Mouse (Mus musculus): ENCODE measurements around the gene Tab3.

Gene Tab3

DNA sequence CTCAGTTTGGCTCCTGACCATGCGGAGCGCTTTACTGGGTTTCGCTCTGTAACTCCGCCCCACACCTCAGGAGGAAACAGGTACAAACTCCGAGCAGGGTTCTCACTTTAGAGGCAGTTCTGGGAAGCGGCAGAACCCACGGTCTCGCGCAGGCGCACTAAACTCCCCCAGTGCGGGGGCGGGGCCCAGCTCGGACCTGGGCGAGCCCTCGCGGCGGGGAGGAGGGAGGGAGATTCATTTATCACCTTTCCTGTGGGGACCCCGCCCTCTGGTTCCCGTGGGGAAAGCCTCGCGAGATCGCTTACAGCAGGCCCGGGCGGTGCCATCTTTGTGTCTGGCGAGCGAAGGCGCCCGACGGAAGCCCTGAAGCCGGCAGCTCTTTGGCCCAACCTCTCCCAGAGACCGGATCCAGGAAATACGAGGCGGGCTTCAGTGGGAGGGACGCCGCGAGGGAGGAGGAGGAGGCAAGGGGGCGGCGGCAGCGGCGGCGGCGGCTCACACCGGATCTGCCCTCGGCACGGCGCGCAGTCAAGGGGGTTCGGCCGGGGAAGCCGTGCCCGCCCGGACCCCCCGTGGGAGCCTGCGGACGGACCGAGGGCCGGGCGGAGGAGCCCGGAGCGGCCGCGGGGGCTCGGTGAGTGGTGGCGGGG, at the start of gene Tab3:
TSS of gene Tab3 (plus strand) at position 491 of the 650 bp plus-strand sequence.
- in situ Hi-C loops (cut with MboI; ENCODE audit: unreplicated experiment in 2 of 2): loop anchor here in 1 of 2 experiments (10.0 kb wide), 1 partner anchor 301 kb away; the partner anchor contains the start of gene 5430427O19Rik

DNA sequence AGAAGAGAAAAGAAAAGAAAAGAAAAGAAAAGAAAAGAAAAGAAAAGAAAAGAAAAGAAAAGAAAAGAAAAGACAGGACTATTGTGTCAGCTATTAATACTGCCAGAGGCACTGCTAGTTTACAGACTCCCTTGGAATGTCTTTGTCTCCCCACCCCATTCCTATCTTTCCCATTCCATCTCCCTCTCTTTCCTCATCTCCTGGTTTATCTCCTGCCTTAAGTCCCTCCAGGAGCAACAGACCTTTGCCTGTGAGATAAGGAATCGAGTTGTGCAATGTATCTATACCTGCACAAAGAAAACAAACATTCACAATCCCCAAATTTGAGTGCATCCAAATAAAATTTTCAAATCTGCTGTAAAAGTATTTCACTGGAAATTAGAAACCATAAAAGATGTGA, 48.3 kb upstream of the Tab3 start:
- in situ Hi-C loops (cut with MboI; ENCODE audit: unreplicated experiment in 2 of 2): no loop called here

DNA sequence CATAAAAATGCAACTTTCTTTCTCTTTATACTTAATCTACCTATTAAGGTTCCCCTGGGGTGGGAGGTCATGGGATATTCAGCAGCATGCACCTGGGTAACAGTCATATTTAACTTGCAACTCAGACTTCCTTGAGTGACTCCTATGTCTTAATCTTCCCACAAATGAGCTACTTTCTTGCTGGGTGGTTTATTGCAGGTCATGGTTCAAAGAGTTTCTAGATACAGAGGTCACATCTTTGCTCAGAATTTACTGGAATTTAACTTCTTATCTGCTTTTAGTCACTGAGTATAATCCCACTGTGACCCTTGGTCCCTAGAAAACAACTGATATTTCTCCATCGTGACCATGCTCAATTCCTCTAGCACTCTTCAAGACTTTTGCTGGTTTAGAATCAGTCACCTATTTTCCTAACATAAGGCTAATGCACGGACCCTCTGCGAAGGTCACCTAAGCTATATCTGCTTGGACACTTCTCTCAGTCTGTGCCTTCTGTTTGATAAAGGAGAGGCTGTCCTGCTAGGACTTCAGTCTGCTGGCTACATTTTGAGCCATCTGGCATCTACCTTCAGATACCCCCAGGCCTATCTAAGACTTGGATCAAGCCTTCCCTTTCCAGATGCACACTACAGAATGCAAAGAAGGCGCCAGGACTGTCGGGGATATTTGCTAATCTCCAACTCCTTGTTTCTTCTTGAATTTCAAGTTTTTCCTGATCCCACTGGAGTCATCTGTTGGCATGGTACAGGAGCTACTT, 47.4 kb upstream of the Tab3 start:
- in situ Hi-C loops (cut with MboI; ENCODE audit: unreplicated experiment in 2 of 2): no loop called here

DNA sequence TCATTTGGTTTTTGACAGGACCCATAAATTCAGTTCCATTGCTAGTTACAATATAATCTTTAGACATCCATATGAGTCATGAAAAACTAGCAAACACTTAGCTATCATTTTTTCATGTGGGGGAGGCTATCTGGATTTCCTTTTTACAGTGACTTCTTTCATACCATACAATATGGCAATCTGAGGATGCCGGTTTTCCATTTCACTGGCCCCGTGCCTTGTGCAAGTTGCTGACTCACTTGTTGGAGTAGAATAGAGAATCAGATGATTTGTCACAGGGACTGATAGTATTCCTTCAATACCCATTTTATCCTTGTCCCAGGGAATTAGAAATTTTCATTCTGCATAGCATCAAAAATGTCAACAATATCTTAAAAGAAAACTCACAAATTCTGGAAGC, 14.9 kb upstream of the Tab3 start:
- in situ Hi-C loops (cut with MboI; ENCODE audit: unreplicated experiment in 2 of 2): no loop called here

DNA sequence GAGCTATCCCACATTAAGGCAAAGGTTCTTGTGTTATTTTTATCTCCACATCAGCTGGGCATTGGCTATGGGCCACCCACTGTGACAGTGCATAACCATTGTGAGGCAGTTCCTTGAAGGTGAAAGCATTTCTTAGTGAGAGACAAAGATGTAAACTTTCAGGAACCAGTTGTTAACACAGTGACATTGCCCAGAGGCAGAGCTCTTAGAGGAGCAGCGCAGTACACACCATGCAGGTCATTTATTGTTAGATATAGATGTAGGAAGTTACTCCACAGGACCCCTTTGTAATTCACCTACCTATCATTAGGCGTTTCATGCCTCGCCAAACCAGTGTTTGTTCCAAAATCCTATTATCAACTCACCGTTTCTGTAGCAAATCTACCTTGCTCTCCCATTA, 7.6 kb upstream of the Tab3 start:
- in situ Hi-C loops (cut with MboI; ENCODE audit: unreplicated experiment in 2 of 2): no loop called here

DNA sequence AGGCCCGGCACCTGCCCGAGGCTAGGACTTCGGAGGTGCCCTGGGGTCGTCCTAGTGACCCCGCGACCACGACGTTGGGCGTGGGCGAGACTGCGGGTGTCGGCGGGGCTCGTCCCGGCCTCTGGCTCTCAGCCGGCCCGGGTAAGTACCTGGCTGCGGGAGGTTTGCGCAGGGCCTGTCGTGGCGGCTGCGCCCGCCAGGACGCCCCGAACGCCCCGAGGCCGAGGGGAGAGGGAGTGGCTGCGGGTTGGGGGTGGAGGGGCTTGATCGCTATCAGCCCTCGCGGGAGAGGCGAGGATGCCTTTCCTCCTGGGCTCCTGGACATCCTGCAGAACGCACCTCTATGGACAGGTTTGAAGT, 340 bp downstream of the Tab3 start:
- in situ Hi-C loops (cut with MboI; ENCODE audit: unreplicated experiment in 2 of 2): loop anchor here in 1 of 2 experiments (10.0 kb wide), 1 partner anchor 301 kb away; the partner anchor contains the start of gene 5430427O19Rik

DNA sequence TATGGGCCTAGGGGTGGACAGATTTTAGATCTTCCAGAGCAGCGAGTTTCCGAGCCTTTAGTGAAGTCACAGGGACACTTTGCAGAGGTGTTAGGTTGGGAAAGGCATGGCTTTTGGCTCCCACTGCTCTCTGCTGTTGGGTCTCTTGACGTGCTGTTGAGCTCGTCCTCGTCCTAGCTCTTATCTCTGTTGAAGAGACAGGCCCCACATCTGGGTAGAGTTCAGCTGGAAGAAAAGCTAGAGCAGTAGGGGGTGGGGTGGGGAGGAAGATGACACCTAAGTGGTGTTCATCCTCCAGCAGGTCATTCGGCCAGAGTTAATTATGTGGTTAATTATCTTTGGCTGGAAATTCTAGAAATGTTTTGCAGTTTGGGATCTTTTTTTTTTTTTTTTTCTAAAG, 2.5 kb downstream of the Tab3 start:
- in situ Hi-C loops (cut with MboI; ENCODE audit: unreplicated experiment in 2 of 2): loop anchor here in 1 of 2 experiments (10.0 kb wide), 1 partner anchor 298 kb away; the partner anchor contains the start of gene 5430427O19Rik

DNA sequence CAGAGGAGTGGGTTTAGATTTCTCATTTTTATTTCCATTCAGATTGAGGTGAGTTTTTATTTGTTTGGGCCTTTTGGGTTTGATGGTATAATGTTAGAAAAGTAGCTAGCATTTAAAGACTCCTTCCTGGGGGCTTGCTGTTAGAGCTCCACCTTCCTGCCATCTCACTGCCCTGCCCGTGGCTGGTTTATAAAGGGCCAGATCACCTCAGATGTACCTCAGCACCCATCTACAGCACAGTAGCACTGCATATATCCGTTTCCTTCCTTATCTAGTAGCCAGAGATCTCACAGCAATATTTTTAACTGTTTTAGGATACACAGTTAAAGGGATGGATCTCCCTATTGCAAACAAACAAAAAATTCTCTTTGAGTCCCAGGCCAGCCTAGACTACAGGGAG, 6.9 kb downstream of the Tab3 start:
- in situ Hi-C loops (cut with MboI; ENCODE audit: unreplicated experiment in 2 of 2): no loop called here

DNA sequence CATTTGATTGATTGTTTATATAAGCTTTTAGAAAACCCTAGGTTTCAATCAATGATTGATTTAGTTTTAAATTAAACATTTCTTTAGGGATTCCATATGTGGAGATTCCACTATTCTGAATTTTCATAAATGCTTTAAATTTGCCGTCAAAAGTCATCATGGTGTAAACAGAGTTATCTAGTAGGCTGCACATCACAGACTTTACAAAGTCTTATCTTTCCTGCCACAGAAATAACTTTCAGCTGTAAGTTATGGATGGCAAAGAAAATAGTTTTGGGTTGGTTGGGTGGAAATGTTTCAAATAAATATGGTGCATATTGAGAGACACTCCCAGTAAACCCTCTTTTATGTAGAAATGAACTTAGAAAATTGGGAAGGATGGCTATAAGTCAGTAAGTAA, 8.7 kb downstream of the Tab3 start:
- in situ Hi-C loops (cut with MboI; ENCODE audit: unreplicated experiment in 2 of 2): no loop called here

DNA sequence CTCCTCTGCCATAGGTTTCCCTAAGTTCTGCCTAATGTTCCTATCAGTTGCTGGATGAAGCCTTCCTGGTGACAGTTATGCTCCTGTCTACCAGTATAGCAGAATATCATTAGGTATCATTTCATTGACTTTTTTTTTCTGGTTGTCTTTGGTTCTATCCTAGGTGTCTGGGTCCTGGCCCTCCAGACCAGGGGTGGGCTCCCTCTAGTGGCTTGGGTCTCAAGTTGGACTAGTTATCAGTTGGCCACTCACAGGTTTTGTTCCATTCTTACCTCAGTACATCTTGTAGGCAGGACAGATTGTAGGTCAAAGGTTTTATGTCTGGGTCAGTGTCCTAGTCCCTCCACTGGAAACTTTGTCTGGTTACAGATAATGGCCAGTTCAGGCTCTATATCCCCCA, 11.8 kb downstream of the Tab3 start:
- in situ Hi-C loops (cut with MboI; ENCODE audit: unreplicated experiment in 2 of 2): no loop called here

DNA sequence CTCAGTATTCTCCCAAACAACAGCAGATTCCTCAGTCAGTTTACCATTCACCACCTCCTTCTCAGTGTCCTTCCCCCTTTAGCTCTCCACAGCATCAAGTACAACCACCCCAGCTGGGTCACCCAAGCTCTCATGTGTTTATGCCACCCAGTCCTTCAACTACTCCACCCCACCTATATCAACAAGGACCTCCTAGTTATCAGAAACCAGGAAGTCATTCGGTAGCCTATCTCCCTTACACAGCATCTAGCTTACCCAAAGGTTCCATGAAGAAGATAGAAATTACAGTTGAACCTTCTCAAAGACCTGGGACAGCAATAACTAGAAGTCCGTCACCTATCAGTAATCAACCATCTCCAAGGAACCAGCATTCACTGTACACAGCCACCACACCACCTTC, 40.9 kb downstream of the Tab3 start:
- in situ Hi-C loops (cut with MboI; ENCODE audit: unreplicated experiment in 2 of 2): no loop called here

DNA sequence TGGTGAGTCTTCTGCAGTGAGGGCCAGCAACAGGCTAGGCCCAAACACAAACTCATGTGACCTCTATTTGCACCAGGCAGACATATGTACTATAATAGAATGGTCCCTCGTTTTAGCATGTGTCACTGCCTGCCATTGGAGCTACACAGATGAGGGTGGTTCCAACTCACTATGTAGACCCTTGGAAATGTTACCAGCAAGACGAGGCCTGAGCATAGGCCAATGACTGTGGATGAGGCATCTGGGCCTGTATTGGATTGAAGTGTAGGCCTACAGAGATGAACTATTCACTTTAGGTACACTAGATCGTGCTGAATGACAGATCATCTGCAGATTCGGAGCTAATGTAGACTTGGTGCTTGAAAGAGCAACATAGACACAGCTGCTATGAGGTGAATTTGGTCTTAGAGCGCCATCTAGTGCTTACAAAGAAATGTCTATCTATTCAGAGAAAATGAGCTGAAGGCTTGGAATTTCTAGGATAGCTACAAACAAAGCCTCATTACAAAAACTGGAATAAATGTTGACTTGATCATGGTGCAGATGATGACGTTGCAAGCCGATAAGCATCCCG, 72.5 kb downstream of the Tab3 start:
- in situ Hi-C loops (cut with MboI; ENCODE audit: unreplicated experiment in 2 of 2): loop anchor here (5.0 to 25.0 kb wide), 2 partner anchors 1194 to 1634 kb away; no protein-coding TSS in a partner anchor

DNA sequence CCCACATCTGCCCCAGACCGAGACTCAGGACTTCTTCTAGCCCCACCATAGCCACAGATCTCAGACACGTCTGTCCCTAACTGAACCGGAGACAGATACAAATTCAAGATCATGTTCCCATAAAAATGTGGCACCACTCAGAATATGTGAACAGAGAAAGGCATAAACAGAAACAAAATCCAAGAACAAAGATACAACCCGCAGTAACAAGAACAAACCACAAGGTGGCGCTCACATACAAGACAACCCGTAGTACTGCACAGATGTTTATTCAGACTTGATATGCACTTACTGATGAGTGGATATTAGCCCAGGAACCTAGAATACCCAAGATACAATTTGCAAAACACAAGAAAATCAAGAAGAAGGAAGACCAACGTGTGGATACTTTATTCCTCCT, 103.0 kb downstream of the Tab3 start:
- in situ Hi-C loops (cut with MboI; ENCODE audit: unreplicated experiment in 2 of 2): loop anchor here (5.0 to 10.0 kb wide), 4 partner anchors 40 to 768 kb away; no protein-coding TSS in a partner anchor

DNA sequence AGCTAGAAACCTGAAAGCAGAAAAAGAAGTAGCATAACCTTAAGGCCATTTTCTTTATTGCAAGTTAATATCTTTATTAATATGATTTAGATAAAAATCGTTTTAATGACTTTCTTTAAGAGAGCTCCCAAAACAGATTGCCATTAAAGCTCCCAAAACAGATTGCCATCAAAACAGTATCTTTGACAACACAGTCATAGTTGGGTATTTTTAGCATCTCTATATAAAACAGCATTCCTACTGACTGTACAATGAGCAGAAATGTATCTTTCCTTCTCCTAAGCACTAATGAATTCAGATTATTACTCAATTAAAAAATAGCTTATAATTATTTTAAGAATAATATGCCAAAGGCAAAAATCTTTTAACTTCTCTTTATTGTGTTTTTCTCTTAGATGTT, 108.3 kb downstream of the Tab3 start:
- in situ Hi-C loops (cut with MboI; ENCODE audit: unreplicated experiment in 2 of 2): no loop called here

DNA sequence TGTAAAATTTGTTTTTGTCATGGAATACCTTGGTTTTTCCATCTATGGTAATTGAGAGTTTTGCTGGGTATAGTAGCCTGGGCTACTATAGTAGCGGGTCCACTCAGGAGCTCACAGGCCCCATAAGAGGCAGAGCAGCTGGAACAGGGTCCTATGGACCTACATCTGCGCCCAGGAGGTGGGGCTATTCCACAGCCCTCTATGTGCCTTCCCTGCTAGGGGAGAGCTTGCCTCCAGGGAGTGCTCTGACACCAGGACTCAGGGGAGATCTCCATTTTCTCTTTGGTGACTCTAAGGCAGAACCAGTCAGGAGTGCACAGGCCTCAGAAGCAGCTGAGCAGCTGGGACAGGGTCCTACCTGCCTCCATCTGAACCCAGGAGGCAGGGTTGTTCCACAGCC, 109.9 kb downstream of the Tab3 start:
- in situ Hi-C loops (cut with MboI; ENCODE audit: unreplicated experiment in 2 of 2): no loop called here

All from v-Abl transformed pro-B cells (cell line).